Mouse (Mus musculus): Measurements from ENCODE around the gene Ptprh.

Ptprh gene

GRCm38 (mm10) chr7:4522292-4522691 is 81.5 kb downstream of the Ptprh start:
- DNase-seq: no peak

GRCm38 (mm10) chr7:4521231-4522003 is 82.4 kb downstream of the Ptprh start:
- no peak for DNase-seq

GRCm38 (mm10) chr7:4518487-4518886 is 85.4 kb downstream of the Ptprh start:
- DNase-seq: no peak

GRCm38 (mm10) chr7:4516332-4517050 is 87.3 kb downstream of the Ptprh start, which contains the start of gene Tnnt1:
TSS of gene Tnnt1 (minus strand) at chr7:4516382.
- DNase-seq: no peak

- no peak for DNase-seq
These were observed 88.0 kb downstream of the Ptprh start for GRCm38 (mm10) chr7:4515853-4516252.

- DNase-seq: no peak
These were observed 89.8 kb downstream of the Ptprh start for GRCm38 (mm10) chr7:4513829-4514712.

GRCm38 (mm10) chr7:4513236-4513635 is 90.6 kb downstream of the Ptprh start:
- no peak for DNase-seq

GRCm38 (mm10) chr7:4511489-4512224 is 92.2 kb downstream of the Ptprh start:
- no peak for DNase-seq

GRCm38 (mm10) chr7:4509863-4510608 is 93.8 kb downstream of the Ptprh start:
- no peak for DNase-seq

GRCm38 (mm10) chr7:4508739-4509116 is 95.1 kb downstream of the Ptprh start:
- no peak for DNase-seq

- no peak for DNase-seq
These were observed 95.6 kb downstream of the Ptprh start for GRCm38 (mm10) chr7:4508062-4508738.

GRCm38 (mm10) chr7:4507220-4507619 is 96.6 kb downstream of the Ptprh start:
- no peak for DNase-seq

- no peak for DNase-seq
These were observed 99.0 kb downstream of the Ptprh start for GRCm38 (mm10) chr7:4504646-4505435.

GRCm38 (mm10) chr7:4503858-4504257 is 100.0 kb downstream of the Ptprh start:
- DNase-seq: no peak

- no peak for DNase-seq
These were observed 100.7 kb downstream of the Ptprh start for GRCm38 (mm10) chr7:4503100-4503499.

GRCm38 (mm10) chr7:4502421-4503090 is 101.3 kb downstream of the Ptprh start:
- peak; percentile 52 for DNase-seq

- DNase-seq: peak; percentile 94
These were observed 102.1 kb downstream of the Ptprh start, which contains the start of gene Ppp1r12c for GRCm38 (mm10) chr7:4501558-4502397. TSS of gene Ppp1r12c (minus strand) at chr7:4501680.

GRCm38 (mm10) chr7:4500892-4501471 is 102.9 kb downstream of the Ptprh start:
- peak; percentile 70 for DNase-seq

Data from cerebellum, adult 11 months (tissue).